Mouse (Mus musculus) midbrain, postnatal 0 days (tissue): ENCODE measurements around the gene Kif6. TPM values are rescaled to one million over a fixed set of nuclear protein-coding genes. Genes with fewer than 3 reads are reported as not detected.

Experiments used
- ATAC-seq: fragments of 200-750 bp; cut with Nextera tagmentation; 2 replicates; pipeline ENCODE4 v1.8.0; 2017; ENCODE audit warnings: moderate number of reproducible peaks, mild to moderate bottlenecking, moderate TSS enrichment, moderate library complexity; ENCODE audit not compliant: low FRiP score
- DNase-seq: peaks from one replicate; pipeline ENCODE4 v3.0.0-alpha.2; 2015; ENCODE audit warnings: low spot score
- H3K27ac ChIP-seq: fragments of 300-500 bp; sonication (generic); 2 replicates; pipeline ENCODE4 v1.5.1; 2014; ENCODE audit warnings: low read depth, mild to moderate bottlenecking, low read length, mixed read lengths
- H3K27me3 ChIP-seq: fragments of 300-500 bp; sonication (generic); 2 replicates; pipeline ENCODE4 v1.6.1; 2014; ENCODE audit warnings: low read length, control low read depth, mixed read lengths; ENCODE audit not compliant: insufficient read depth
- H3K36me3 ChIP-seq: fragments of 300-500 bp; sonication (generic); 2 replicates; pipeline ENCODE4 v1.6.1; 2014; ENCODE audit warnings: low read length, control low read depth, mixed read lengths; ENCODE audit not compliant: insufficient read depth
- H3K4me1 ChIP-seq: fragments of 300-500 bp; sonication (generic); 2 replicates; pipeline ENCODE4 v1.6.1; 2014; ENCODE audit warnings: mild to moderate bottlenecking, control low read depth, antibody characterized with exemption, low read length, mixed read lengths; ENCODE audit not compliant: insufficient read depth
- H3K4me2 ChIP-seq: fragments of 300-500 bp; sonication (generic); 2 replicates; pipeline ENCODE4 v1.6.1; 2014; ENCODE audit warnings: low read depth, mild to moderate bottlenecking, low read length, mixed read lengths; ENCODE audit not compliant: poor library complexity, severe bottlenecking
- H3K4me3 ChIP-seq: fragments of 300-500 bp; sonication (generic); 2 replicates; pipeline ENCODE4 v1.5.1; 2014; ENCODE audit warnings: low read depth, mild to moderate bottlenecking, low read length, moderate library complexity
- H3K9ac ChIP-seq: fragments of 300-500 bp; sonication (generic); replicated peaks from 2 replicates; pipeline ENCODE4 v1.6.1; 2014; ENCODE audit warnings: mild to moderate bottlenecking, low read length, moderate library complexity, mixed read lengths; ENCODE audit not compliant: poor library complexity, severe bottlenecking
- H3K9me3 ChIP-seq: fragments of 300-500 bp; sonication (generic); 2 replicates; pipeline ENCODE4 v1.6.1; 2016; ENCODE audit warnings: low read length, control low read depth
- CTCF ChIP-seq: IDR thresholded peaks from 2 replicates; pipeline ENCODE4 v1.5.1; 2016; ENCODE audit warnings: antibody characterized with exemption, mild to moderate bottlenecking
- WGBS: fragments of 180-500 bp; shearing (Covaris S2); extraction: QIAGEN DNeasy Blood & Tissue Kit; methylation state at CpG from one replicate; pipeline ENCODE4 v1.1.7; 2014; 5-methylcytosine and 5-hydroxymethylcytosine counted together
- polyA plus RNA-seq: library from polyadenylated mRNA; unstranded; fragments of >200 nt; fragmentation: Nextera tagmentation; extraction: Ambion mirVana; gene quantifications from 2 replicates; pipeline ENCODE4 v1.2.1, GENCODE M21; 2015
- total RNA-seq: library from RNA; depleted of rRNA; stranded (reverse); fragments of >200 nt; gene quantifications from 2 replicates; pipeline ENCODE4 v1.2.3, GENCODE M21; 2014

Kif6 gene
- total and polyA plus RNA-seq, 2 experiments from 2014 or later: 1.7 to 2.1 TPM

DNA sequence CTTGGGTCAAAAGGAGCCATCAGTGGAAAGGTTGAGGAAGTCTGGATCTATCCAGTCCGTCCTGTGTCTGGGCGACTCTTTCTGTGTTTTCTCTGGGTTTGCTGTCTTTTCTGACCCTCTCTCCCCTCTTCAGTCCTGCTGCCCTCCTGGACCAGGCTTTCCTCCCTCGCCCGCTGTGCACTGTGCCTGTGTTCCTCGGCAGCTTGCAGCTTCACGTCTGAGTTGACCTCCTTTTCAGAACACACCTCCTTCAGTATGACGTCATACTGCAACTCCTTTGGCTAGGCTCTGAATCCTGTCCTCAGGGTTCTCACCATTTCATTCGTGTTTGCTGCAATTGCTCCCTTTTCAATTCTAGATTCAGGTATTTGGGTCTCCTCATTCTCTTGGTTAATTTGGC, 18.1 kb downstream of the Kif6 start:
- no peak overlapping the region for H3K4me2 ChIP-seq
- H3K4me3 ChIP-seq: no peak overlapping the region
- TF ChIP-seq CTCF: no peak
- H3K27ac ChIP-seq: no peak overlapping the region
- no peaks in the 10 kb centered on the region for H3K9me3 ChIP-seq
- no peaks in the 10 kb centered on the region for H3K36me3 ChIP-seq
- WGBS: 48% methylated on average over 8 of the region's 8 CpGs
- DNase-seq: no peak
- no peaks in the 10 kb centered on the region for H3K4me1 ChIP-seq
- H3K9ac ChIP-seq: no peak overlapping the region
- no peaks in the 10 kb centered on the region for H3K27me3 ChIP-seq
- ATAC-seq: 0 out of 2 replicates have a peak, but pooled peaks have one; percentile 44

- Histone ChIP-seq H3K36me3 (no peaks in the 10 kb centered on the region), H3K4me1 (no peaks in the 10 kb centered on the region), H3K9ac (no peak overlapping the region), H3K4me2 (no peak overlapping the region), H3K27ac (no peak overlapping the region), H3K27me3 (no peaks in the 10 kb centered on the region), H3K4me3 (no peak overlapping the region), H3K9me3 (0 out of 2 replicates have a peak, but pooled peaks cover 2% of the 10 kb centered on the region)
- 91% methylated on average over 6 of the region's 6 CpGs for WGBS
- TF ChIP-seq CTCF: no peak
- ATAC-seq (no peak), DNase-seq (no peak)
Measured at GRCm38 (mm10) chr17:49641903-49642302, 27.0 kb downstream of the Kif6 start.

GRCm38 (mm10) chr17:49642336-49642735, 27.4 kb downstream of the Kif6 start:
- 94% methylated on average over 8 of the region's 8 CpGs for WGBS
- H3K4me2 ChIP-seq: no peak overlapping the region
- no peak overlapping the region for H3K9ac ChIP-seq
- H3K4me3 ChIP-seq: no peak overlapping the region
- H3K4me1 ChIP-seq: no peaks in the 10 kb centered on the region
- no peaks in the 10 kb centered on the region for H3K36me3 ChIP-seq
- H3K27ac ChIP-seq: no peak overlapping the region
- 0 out of 2 replicates have a peak, but pooled peaks cover 2% of the 10 kb centered on the region for H3K9me3 ChIP-seq
- H3K27me3 ChIP-seq: no peaks in the 10 kb centered on the region
- DNase-seq (no peak), ATAC-seq (no peak)
- TF ChIP-seq CTCF: no peak

- Histone ChIP-seq H3K36me3 (no peaks in the 10 kb centered on the region), H3K4me1 (no peaks in the 10 kb centered on the region), H3K4me3 (no peak overlapping the region), H3K27me3 (no peaks in the 10 kb centered on the region), H3K9ac (no peak overlapping the region), H3K9me3 (0 out of 2 replicates have a peak, but pooled peaks cover 2% of the 10 kb centered on the region), H3K27ac (no peak overlapping the region), H3K4me2 (no peak overlapping the region)
- peak; percentile 36 for TF ChIP-seq CTCF
- WGBS: 88% methylated on average over 11 of the region's 11 CpGs
- no peak for DNase-seq
- ATAC-seq: no peak
Measured at GRCm38 (mm10) chr17:49642889-49643490, 28.1 kb downstream of the Kif6 start.

DNA sequence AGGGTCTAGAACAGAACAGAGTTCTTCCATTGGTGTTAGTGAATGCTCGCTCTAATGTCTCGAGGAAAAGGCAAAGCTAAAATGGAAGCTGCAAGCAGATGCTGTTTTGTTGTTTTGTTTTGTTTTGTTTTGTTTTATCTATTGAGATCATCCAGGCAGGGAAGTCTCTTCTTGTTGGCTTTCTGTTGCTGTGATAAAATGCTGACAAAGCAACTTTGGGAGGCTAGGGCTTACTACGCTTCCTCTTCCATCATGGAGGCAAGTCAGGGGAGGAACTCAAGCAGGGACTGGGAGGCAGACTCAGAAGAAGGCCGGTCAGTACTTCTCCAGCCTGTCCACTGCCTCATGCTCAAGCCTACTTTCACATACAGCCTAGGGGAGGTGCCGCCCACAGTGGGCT, 31.3 kb downstream of the Kif6 start:
- DNase-seq (no peak), ATAC-seq (no peak)
- Histone ChIP-seq H3K27me3 (no peaks in the 10 kb centered on the region), H3K27ac (no peak overlapping the region), H3K4me3 (no peak overlapping the region), H3K36me3 (no peaks in the 10 kb centered on the region), H3K4me1 (no peaks in the 10 kb centered on the region), H3K9me3 (0 out of 2 replicates have a peak, but pooled peaks cover 2% of the 10 kb centered on the region), H3K4me2 (no peak overlapping the region), H3K9ac (no peak overlapping the region)
- 91% methylated on average over 5 of the region's 5 CpGs for WGBS
- no peak for TF ChIP-seq CTCF

DNA sequence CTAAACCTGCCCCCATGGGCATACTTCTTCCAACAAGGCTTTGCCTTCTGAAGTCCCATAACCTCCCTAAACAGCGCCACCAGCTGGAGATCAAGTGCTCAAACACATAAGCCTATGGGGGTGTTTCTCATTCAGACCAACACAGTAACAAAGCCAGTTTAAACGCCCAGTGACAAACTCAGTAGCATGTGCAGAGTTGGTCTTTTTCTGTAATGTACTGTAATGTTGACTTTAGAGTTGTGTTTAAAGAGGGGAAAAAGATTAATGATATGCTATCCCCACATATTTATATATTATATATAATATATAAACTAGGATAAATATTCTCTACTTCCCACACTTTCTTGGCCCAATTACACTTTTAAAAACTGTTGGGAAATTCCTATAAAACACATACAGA, 34.0 kb downstream of the Kif6 start:
- no peaks in the 10 kb centered on the region for H3K36me3 ChIP-seq

More for the DNA sequence above, 34.0 kb downstream of the Kif6 start:
- Histone ChIP-seq H3K4me3 (no peak overlapping the region), H3K4me2 (no peak overlapping the region), H3K9ac (no peak overlapping the region), H3K4me1 (no peaks in the 10 kb centered on the region), H3K9me3 (0 out of 2 replicates have a peak, but pooled peaks cover 2% of the 10 kb centered on the region), H3K27ac (no peak overlapping the region), H3K27me3 (no peaks in the 10 kb centered on the region)
- 67% methylated on average over 2 of the region's 2 CpGs for WGBS
- DNase-seq: no peak
- ATAC-seq: no peak
- TF ChIP-seq CTCF: no peak
